Mouse (Mus musculus): ENCODE measurements at regions not wholly inside any gene's neighbourhood (a gene's known extent, or its start where the extent isn't known, plus 50 kb on each side); places are given as distances from the start of the nearest gene placed in this dataset.

DNA sequence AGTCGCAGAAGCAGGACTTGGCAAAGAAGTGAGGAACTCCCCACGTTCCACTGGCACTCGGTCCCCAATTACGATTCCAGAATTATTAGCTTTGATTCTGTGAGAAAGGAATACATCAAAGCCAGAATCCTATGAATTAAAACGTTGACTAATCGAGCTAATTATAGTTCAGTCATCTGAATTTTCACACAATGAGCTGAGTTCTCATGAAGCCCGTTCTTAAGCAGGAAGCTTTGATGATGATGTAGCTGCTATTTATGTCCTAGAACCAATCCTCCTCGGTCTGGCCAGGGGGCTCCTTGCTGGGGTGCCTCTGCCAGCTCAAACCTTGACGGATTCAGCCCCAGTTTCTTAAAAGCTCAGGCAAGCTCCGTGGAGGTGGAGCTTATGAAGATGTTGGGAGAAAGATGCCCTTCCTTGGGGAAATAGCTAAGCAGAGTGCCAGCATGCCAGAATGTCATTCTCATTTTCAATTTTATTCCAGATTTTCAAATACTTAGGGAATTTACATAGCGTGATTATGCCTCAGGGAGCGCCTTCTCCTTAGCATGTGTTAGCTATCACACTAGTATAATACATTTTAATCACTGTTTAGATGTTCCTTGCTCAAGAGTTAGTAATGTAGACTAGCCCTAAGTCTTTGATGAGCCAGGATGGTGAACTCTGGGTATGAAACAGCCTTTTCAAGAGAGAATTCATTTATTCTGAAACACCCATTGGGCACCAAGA lies 65.5 kb upstream of the Ppm1b start:
- no peak for DNase-seq

DNA sequence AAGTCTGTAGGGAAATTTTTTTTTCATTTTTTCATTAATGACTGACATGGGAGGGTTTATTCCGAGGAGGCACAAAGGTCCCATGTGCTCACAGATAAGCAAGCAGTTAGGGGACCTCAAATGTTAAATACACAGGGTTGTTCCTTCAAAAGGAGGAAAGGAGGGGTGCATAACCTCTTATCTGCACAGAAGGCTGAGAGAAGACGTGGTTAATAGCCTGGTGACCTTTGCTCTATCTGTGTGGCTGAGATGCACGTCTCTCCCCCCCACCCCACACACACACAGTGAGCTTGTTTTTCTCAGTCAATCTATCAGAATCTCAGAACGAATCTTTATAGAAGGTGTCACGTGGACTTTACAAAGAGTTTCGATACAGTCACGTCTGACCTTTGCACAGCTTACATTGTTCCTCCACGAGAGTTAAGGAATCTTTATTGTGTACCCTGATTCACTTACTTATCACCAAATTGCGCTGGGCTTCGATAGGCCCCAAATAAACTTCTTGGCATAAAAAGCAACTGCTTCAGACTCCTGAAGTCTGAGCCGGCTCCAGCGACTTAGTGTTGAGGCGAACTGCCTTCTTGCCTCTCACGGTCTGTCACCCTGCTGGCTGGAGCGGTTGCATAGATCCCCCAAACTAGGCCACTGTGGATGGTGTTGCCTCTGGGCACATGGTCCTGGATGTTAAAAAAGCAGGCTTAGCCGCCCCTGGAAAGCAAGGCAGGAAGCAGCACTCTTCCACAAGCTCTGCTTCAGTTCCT lies 63.1 kb upstream of the Ppm1b start:
- no peak for DNase-seq

- no peak for DNase-seq
Observed at GRCm38 (mm10) chr17:84895526-84895925, 61.0 kb upstream of the Ppm1b start.

- DNase-seq, result no peak
Observed at GRCm38 (mm10) chr17:84896572-84896971, 60.0 kb upstream of the Ppm1b start.

DNA sequence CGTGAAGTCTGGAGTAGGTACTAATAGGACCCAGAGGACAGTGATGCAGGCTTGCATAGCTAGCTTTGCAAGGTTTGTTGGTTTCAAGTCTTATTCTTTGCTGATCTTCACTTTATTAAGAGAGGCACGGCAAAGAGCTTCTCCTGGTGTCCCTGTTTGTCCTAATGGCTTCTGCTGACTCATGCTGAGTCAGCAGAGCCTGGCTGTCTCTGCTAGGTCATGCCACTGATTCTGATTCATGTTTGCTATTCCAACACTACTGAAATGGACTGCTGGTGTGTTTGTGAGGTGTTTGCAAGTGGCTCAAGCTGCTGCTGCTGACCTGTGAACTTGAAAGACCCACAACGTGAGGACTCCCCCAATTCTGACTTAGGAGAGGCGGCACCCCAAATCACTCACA lies 58.1 kb upstream of the Ppm1b start:
- no peak for DNase-seq

- DNase-seq, result no peak
Observed at GRCm38 (mm10) chr17:84903625-84904337, 52.8 kb upstream of the Ppm1b start.

Data from spleen, adult 18-20 months (tissue).